Mouse (Mus musculus): ENCODE data around the gene Rin1.

Gene Rin1

GRCm38 (mm10) chr19:5041588-5041987 is 8.7 kb upstream of the Rin1 start:
- DNase-seq (ENCODE audit: low spot score in 2 of 2), result no peak

GRCm38 (mm10) chr19:5045531-5045930 is 4.8 kb upstream of the Rin1 start:
- DNase-seq (ENCODE audit: low spot score in 2 of 2), result no peak

- DNase-seq (ENCODE audit: low spot score in 2 of 2), result no peak
Measured at GRCm38 (mm10) chr19:5048138-5049056, 1.9 kb upstream of the Rin1 start.

GRCm38 (mm10) chr19:5049325-5049724 is 956 bp upstream of the Rin1 start:
- no peak for DNase-seq (ENCODE audit: low spot score in 2 of 2)

GRCm38 (mm10) chr19:5051031-5051430 is 750 bp downstream of the Rin1 start:
- peak in 1 of 2 experiments; percentile 14 for DNase-seq (ENCODE audit: low spot score in 2 of 2)

- no peak for DNase-seq (ENCODE audit: low spot score in 2 of 2)
Measured at GRCm38 (mm10) chr19:5051515-5051914, 1.2 kb downstream of the Rin1 start.

- DNase-seq (ENCODE audit: low spot score in 2 of 2), result peak in 1 of 2 experiments; percentile 39
Measured at GRCm38 (mm10) chr19:5052166-5052822, 2.0 kb downstream of the Rin1 start.

GRCm38 (mm10) chr19:5052853-5053252 is 2.6 kb downstream of the Rin1 start:
- no peak for DNase-seq (ENCODE audit: low spot score in 2 of 2)

GRCm38 (mm10) chr19:5053909-5054308 is 3.6 kb downstream of the Rin1 start:
- DNase-seq (ENCODE audit: low spot score in 2 of 2), result peak in 1 of 2 experiments; percentile 59

- DNase-seq (ENCODE audit: low spot score in 2 of 2), result peak in 1 of 2 experiments; percentile 58
Measured at GRCm38 (mm10) chr19:5056251-5056650, 6.0 kb downstream of the Rin1 start.

- DNase-seq (ENCODE audit: low spot score in 2 of 2), result no peak
Measured at GRCm38 (mm10) chr19:5057876-5058775, 7.8 kb downstream of the Rin1 start.

GRCm38 (mm10) chr19:5058801-5059771 is 8.8 kb downstream of the Rin1 start:
- no peak for DNase-seq (ENCODE audit: low spot score in 2 of 2)

- DNase-seq (ENCODE audit: low spot score in 2 of 2), result no peak
Measured at GRCm38 (mm10) chr19:5060365-5061330, 10.4 kb downstream of the Rin1 start.

GRCm38 (mm10) chr19:5062041-5062440 is 11.8 kb downstream of the Rin1 start:
- DNase-seq (ENCODE audit: low spot score in 2 of 2), result no peak

GRCm38 (mm10) chr19:5062446-5062845 is 12.2 kb downstream of the Rin1 start:
- DNase-seq (ENCODE audit: low spot score in 2 of 2), result no peak

GRCm38 (mm10) chr19:5065104-5065503 is 14.8 kb downstream of the Rin1 start:
- DNase-seq (ENCODE audit: low spot score in 2 of 2), result no peak

- no peak for DNase-seq (ENCODE audit: low spot score in 2 of 2)
Measured at GRCm38 (mm10) chr19:5067040-5067799, 16.9 kb downstream of the Rin1 start.

- peak in 1 of 2 experiments; percentile 51 for DNase-seq (ENCODE audit: low spot score in 2 of 2)
Measured at GRCm38 (mm10) chr19:5067867-5068569, 17.7 kb downstream of the Rin1 start, which contains the start of gene Cd248. Gene Cd248, plus strand, starts transcription at chr19:5068078.
